Mouse (Mus musculus) MEL (cell line): ENCODE data around the gene Rpl11. TPM values are rescaled to one million over a fixed set of nuclear protein-coding genes. Genes with fewer than 3 reads are reported as not detected.

ENCODE experiments used
- DNase-seq: peaks from one replicate; pipeline ENCODE4 v3.0.0; 2011; ENCODE audit warnings: low read depth, low spot score
- H3K27ac ChIP-seq: 2 replicates; pipeline ENCODE4 v1.5.1; 2012; ENCODE audit warnings: low read depth, mild to moderate bottlenecking, control low read depth, low read length, moderate library complexity; ENCODE audit not compliant: control insufficient read depth
- H3K27me3 ChIP-seq, 2 experiments: fragments of 150-350 bp in 1 of 2; sonication (generic) in 1 of 2; 2 replicates each; pipeline ENCODE4 v1.6.1; 2012; ENCODE audit warnings: low read length in 2 of 2, mild to moderate bottlenecking in 2 of 2, improper control_type of control experiment in 1 of 2, moderate library complexity in 1 of 2; ENCODE audit not compliant: insufficient read depth in 2 of 2, control insufficient read depth in 1 of 2
- H3K36me3 ChIP-seq, 2 experiments: 2 replicates each; pipeline ENCODE4 v1.6.1; 2012 to 2014; ENCODE audit warnings: low read length in 2 of 2, improper control_type of control experiment in 1 of 2, inconsistent platforms in 1 of 2, mild to moderate bottlenecking in 1 of 2; ENCODE audit not compliant: insufficient read depth in 2 of 2, control insufficient read depth in 1 of 2
- H3K4me1 ChIP-seq, 2 experiments: fragments of 150-350 bp in 1 of 2; sonication (generic) in 1 of 2; 2 replicates each; pipeline ENCODE4 v1.6.1; 2012; ENCODE audit warnings: low read length in 2 of 2, improper control_type of control experiment in 1 of 2, mild to moderate bottlenecking in 1 of 2; ENCODE audit not compliant: insufficient read depth in 2 of 2, control insufficient read depth in 1 of 2
- H3K4me3 ChIP-seq, 2 experiments: fragments of 150-350 bp in 1 of 2; sonication (generic) in 1 of 2; 2 replicates each; pipeline ENCODE4 v1.5.1; 2012; ENCODE audit warnings: low read depth in 2 of 2, low read length in 2 of 2, mild to moderate bottlenecking in 2 of 2, moderate library complexity in 2 of 2, control low read depth in 1 of 2, improper control_type of control experiment in 1 of 2; ENCODE audit not compliant: control insufficient read depth in 1 of 2, insufficient read depth in 1 of 2
- H3K79me2 ChIP-seq: 2 replicates; pipeline ENCODE4 v1.6.1; 2012; ENCODE audit warnings: mild to moderate bottlenecking, low read length, moderate library complexity; ENCODE audit not compliant: control insufficient read depth, poor library complexity, insufficient read depth
- H3K9ac ChIP-seq: 2 replicates; pipeline ENCODE4 v1.6.1; 2012; ENCODE audit warnings: low read depth, mild to moderate bottlenecking, control low read depth, low read length, moderate library complexity; ENCODE audit not compliant: control insufficient read depth, poor library complexity, severe bottlenecking
- H3K9me3 ChIP-seq: fragments of 150-350 bp; sonication (generic); replicated peaks from 2 replicates; pipeline ENCODE4 v1.6.1; 2012; ENCODE audit warnings: mild to moderate bottlenecking, low read length, improper control_type of control experiment, moderate library complexity; ENCODE audit not compliant: insufficient read depth
- CHD2 ChIP-seq: IDR thresholded peaks from 2 replicates; pipeline ENCODE4 v1.6.1; 2011; ENCODE audit warnings: low read length, improper control_type of control experiment
- CTCF ChIP-seq, 3 experiments: IDR thresholded peaks in 2 of 3; conservative IDR thresholded peaks in 1 of 3; 2 replicates each; pipeline ENCODE4 v1.5.1; 2011 to 2012; ENCODE audit warnings: low read length in 3 of 3, low read depth in 2 of 3, mild to moderate bottlenecking in 2 of 3, improper control_type of control experiment in 1 of 3, inconsistent platforms in 1 of 3, mixed read lengths in 1 of 3, moderate library complexity in 1 of 3; ENCODE audit not compliant: control insufficient read depth in 1 of 3, insufficient read depth in 1 of 3, poor library complexity in 1 of 3, severe bottlenecking in 1 of 3
- E2F4 ChIP-seq: IDR thresholded peaks from 2 replicates; pipeline ENCODE4 v1.6.1; 2011; ENCODE audit warnings: low read depth, low read length, improper control_type of control experiment, borderline replicate concordance
- EP300 ChIP-seq, 2 experiments: IDR thresholded peaks; 2 replicates each; pipeline ENCODE4 v1.6.1; 2011; ENCODE audit warnings: improper control_type of control experiment in 2 of 2, low read length in 2 of 2, low read depth in 1 of 2, mild to moderate bottlenecking in 1 of 2
- ETS1 ChIP-seq: IDR thresholded peaks from 2 replicates; pipeline ENCODE4 v1.6.1; 2012; ENCODE audit warnings: low read depth, mild to moderate bottlenecking, inconsistent platforms, low read length, improper control_type of control experiment, moderate library complexity
- GABPA ChIP-seq: IDR thresholded peaks from 2 replicates; pipeline ENCODE4 v1.6.1; 2012; ENCODE audit warnings: low read depth, mild to moderate bottlenecking, inconsistent platforms, low read length, improper control_type of control experiment, moderate library complexity
- HCFC1 ChIP-seq: IDR thresholded peaks from 2 replicates; pipeline ENCODE4 v1.6.1; 2012; ENCODE audit warnings: low read depth, mild to moderate bottlenecking, inconsistent platforms, low read length, improper control_type of control experiment, moderate library complexity
- JUND ChIP-seq: IDR thresholded peaks from 2 replicates; pipeline ENCODE4 v1.6.1; 2011; ENCODE audit warnings: low read depth, mild to moderate bottlenecking, improper control_type of control experiment, low read length
- MAX ChIP-seq: IDR thresholded peaks from 2 replicates; pipeline ENCODE4 v1.6.1; 2011; ENCODE audit warnings: low read length, improper control_type of control experiment
- MYB ChIP-seq: IDR thresholded peaks from 2 replicates; pipeline ENCODE4 v1.6.1; 2011; ENCODE audit warnings: mild to moderate bottlenecking, low read depth, low read length, improper control_type of control experiment
- MYC ChIP-seq: IDR thresholded peaks from 2 replicates; pipeline ENCODE4 v1.6.1; 2011; ENCODE audit warnings: low read depth, mild to moderate bottlenecking, low read length, improper control_type of control experiment, moderate library complexity
- NELFE ChIP-seq: IDR thresholded peaks from 2 replicates; pipeline ENCODE4 v1.6.1; 2011; ENCODE audit warnings: low read depth, low read length, improper control_type of control experiment
- POLR2A ChIP-seq, 2 experiments: IDR thresholded peaks; 2 replicates each; pipeline ENCODE4 v1.6.1; 2011 to 2012; ENCODE audit warnings: low read length in 2 of 2, mild to moderate bottlenecking in 2 of 2, control low read depth in 1 of 2, improper control_type of control experiment in 1 of 2, low read depth in 1 of 2, moderate library complexity in 1 of 2; ENCODE audit not compliant: control insufficient read depth in 1 of 2, insufficient read depth in 1 of 2, poor library complexity in 1 of 2
- POLR2AphosphoS2 ChIP-seq: IDR thresholded peaks from 2 replicates; pipeline ENCODE4 v1.6.1; 2011; ENCODE audit warnings: low read length, improper control_type of control experiment
- POLR2AphosphoS5 ChIP-seq: IDR thresholded peaks from 2 replicates; pipeline ENCODE4 v1.6.1; 2012; ENCODE audit warnings: low read depth, borderline replicate concordance, mild to moderate bottlenecking, inconsistent platforms, low read length, moderate library complexity, mixed read lengths
- SIN3A ChIP-seq: IDR thresholded peaks from 2 replicates; pipeline ENCODE4 v1.6.1; 2012; ENCODE audit warnings: low read length, improper control_type of control experiment, inconsistent platforms
- SMC3 ChIP-seq: IDR thresholded peaks from 2 replicates; pipeline ENCODE4 v1.6.1; 2011; ENCODE audit warnings: low read depth, low read length, improper control_type of control experiment
- TAL1 ChIP-seq: IDR thresholded peaks from 2 replicates; pipeline ENCODE4 v1.6.1; 2012; ENCODE audit warnings: mild to moderate bottlenecking, inconsistent platforms, low read length, moderate library complexity, mixed read lengths
- TBP ChIP-seq: IDR thresholded peaks from 2 replicates; pipeline ENCODE4 v1.8.0; 2011; ENCODE audit warnings: low read depth, low read length, improper control_type of control experiment
- TCF12 ChIP-seq: IDR thresholded peaks from 2 replicates; pipeline ENCODE4 v1.6.1; 2014; ENCODE audit warnings: low read depth, mild to moderate bottlenecking, inconsistent platforms, low read length, improper control_type of control experiment, moderate library complexity
- UBTF ChIP-seq: IDR thresholded peaks from 2 replicates; pipeline ENCODE4 v1.6.1; 2012; ENCODE audit warnings: low read depth, mild to moderate bottlenecking, inconsistent platforms, low read length, improper control_type of control experiment, moderate library complexity, borderline replicate concordance; ENCODE audit not compliant: insufficient read depth
- USF1 ChIP-seq: IDR thresholded peaks from 2 replicates; pipeline ENCODE4 v1.6.1; 2014; ENCODE audit warnings: low read depth, mild to moderate bottlenecking, inconsistent platforms, low read length, improper control_type of control experiment, moderate library complexity
- ZC3H11A ChIP-seq: IDR thresholded peaks from 2 replicates; pipeline ENCODE4 v1.6.1; 2012; ENCODE audit warnings: low read depth, mild to moderate bottlenecking, inconsistent platforms, low read length, improper control_type of control experiment
- ZKSCAN1 ChIP-seq: IDR thresholded peaks from 2 replicates; pipeline ENCODE4 v1.6.1; 2012; ENCODE audit warnings: low read depth, mild to moderate bottlenecking, inconsistent platforms, low read length, improper control_type of control experiment, moderate library complexity
- polyA plus RNA-seq, 2 experiments: library from polyadenylated mRNA; stranded (reverse) in 1 of 2; unstranded in 1 of 2; fragments of >175 nt in 1 of 2; fragments of >200 nt in 1 of 2; gene quantifications; 2 replicates each; pipeline versions ENCODE4 v1.2.1 to v1.2.4; 2012; ENCODE audit warnings: low replicate concordance in 2 of 2, low read depth in 1 of 2; ENCODE audit not compliant: insufficient read length in 2 of 2, insufficient read depth in 1 of 2, missing spikeins in 1 of 2
- total RNA-seq: library from RNA; depleted of rRNA; stranded (reverse); fragments of 300-350 nt; gene quantifications from 2 replicates; pipeline ENCODE4 v1.2.3, GENCODE M21; 2012

Gene Rpl11
- total and polyA plus RNA-seq, 3 experiments, result 2,003 to 2,603 TPM; not detected in 1

DNA sequence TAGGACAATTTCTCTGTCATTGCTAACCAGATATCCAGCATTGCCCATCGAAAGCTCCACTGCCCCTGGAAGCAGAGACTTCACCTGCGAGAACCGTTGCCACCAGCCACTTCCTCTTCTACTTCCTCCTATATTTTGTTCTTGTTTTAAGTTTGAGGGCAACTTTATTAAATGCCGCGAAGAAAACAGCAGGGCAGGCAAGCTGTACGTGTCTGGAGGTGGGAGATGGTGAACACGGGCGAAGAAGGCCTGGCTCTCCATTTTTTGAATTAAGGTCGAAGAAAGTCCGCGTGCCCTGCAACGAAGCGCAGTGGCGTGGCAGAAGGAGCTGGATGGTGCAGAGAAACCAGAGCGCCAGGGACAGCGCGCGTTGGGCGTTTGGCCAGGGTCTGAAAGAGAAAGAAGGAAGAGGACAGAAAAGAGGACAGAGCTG lies 25.1 kb downstream of the Rpl11 start (continued):
- TF ChIP-seq POLR2A (IDR thresholded peaks at IDR 0.05; ENCODE audit: control insufficient read depth in 1 of 2, insufficient read depth in 1 of 2, low read depth in 1 of 2, low read length in 2 of 2, poor library complexity in 1 of 2) (peak in 1 of 2 experiments; percentile 65; a peak in 2 of 4 replicates), TBP (0 out of 2 replicates have a peak, but pooled peaks have one; percentile 18), GABPA (no peak), MYB (peak; percentile 41; the same call in 1 of the 2 replicates), EP300 (IDR thresholded peaks at IDR 0.05; ENCODE audit: low read depth in 1 of 2, low read length in 2 of 2) (peak in 1 of 2 experiments; percentile 41; a peak in 2 of 4 replicates), CTCF (IDR thresholded peaks at IDR 0.05 in 2 of 3, conservative IDR thresholded peaks at IDR 0.05 in 1 of 3; ENCODE audit: control insufficient read depth in 1 of 3, insufficient read depth in 1 of 3, low read depth in 2 of 3, low read length in 3 of 3, poor library complexity in 1 of 3, severe bottlenecking in 1 of 3) (no peak), CHD2 (no peak), SIN3A (peak; percentile 41; the same call in 1 of the 2 replicates), MYC (0 out of 2 replicates have a peak, but pooled peaks have one; percentile 27), POLR2AphosphoS2 (peak; percentile 49; the same call in 1 of the 2 replicates), TAL1 (no peak), SMC3 (no peak), E2F4 (no peak), POLR2AphosphoS5 (no peak)
- TF ChIP-seq, all 39 proteins: peak for 16

DNA sequence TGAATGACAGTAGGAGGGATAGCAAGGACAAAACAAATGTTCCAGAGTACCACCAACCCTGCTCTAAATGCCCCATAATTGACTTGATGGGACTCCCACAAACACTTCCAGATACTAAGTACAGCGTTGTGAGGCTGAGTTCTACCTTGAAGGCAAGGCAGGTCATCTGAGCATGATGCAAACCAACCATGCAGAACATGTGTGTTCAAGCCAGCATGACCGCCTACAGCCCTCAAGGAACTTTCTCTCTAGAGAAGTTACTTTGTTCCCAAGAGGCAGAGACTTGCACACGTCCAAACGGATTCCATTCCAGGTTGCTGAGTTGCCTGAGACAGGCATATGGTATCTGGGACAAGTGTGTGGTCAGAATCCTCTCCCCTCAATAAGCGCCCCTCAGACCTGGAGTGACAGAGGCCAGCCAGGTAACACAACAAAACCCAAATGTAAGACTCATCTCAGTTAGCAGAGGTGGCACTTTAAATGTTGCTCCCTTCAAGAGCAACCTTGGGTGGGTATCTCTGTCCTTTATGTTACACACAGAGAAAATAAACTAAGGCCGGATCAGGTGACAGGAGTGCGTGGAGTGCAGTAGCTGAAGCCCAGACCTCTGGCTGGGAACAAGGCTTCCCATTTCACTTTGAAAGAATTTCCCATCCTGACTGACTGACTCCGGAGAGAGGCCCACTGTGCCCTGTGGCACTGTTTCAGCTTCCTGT lies 25.7 kb downstream of the Rpl11 start:
- no peak for DNase-seq
- Histone ChIP-seq H3K4me1 (peaks cover 10 to 23% of the 10 kb centered on the region in 2 experiments), H3K4me3 (peak overlapping the region in 1 of 2 experiments; percentile 63; a peak in 1 of 4 replicates), H3K79me2 (no peaks in the 10 kb centered on the region; the same call in 1 of the 2 replicates), H3K27me3 (no peaks in the 10 kb centered on the region), H3K27ac (peak overlapping the region; percentile 94), H3K9me3 (no peaks in the 10 kb centered on the region), H3K9ac (peak overlapping the region; percentile 80), H3K36me3 (peaks cover 0 to 9% of the 10 kb centered on the region in 2 experiments; a peak in 2 of 4 replicates)
- no peak for TF ChIP-seq ETS1
- no peak for TF ChIP-seq ZC3H11A
- no peak for TF ChIP-seq TCF12
- TF ChIP-seq EP300 (IDR thresholded peaks at IDR 0.05; ENCODE audit: low read depth in 1 of 2, low read length in 2 of 2), result no peak
- TF ChIP-seq MAX, result no peak
- TF ChIP-seq E2F4, result no peak
- no peak for TF ChIP-seq JUND
- no peak for TF ChIP-seq ZKSCAN1
- no peak for TF ChIP-seq USF1
- no peak for TF ChIP-seq UBTF
- TF ChIP-seq MYB, result no peak
- TF ChIP-seq POLR2AphosphoS5, result no peak
- no peak for TF ChIP-seq HCFC1
- no peak for TF ChIP-seq CTCF (IDR thresholded peaks at IDR 0.05 in 2 of 3, conservative IDR thresholded peaks at IDR 0.05 in 1 of 3; ENCODE audit: control insufficient read depth in 1 of 3, insufficient read depth in 1 of 3, low read depth in 2 of 3, low read length in 3 of 3, poor library complexity in 1 of 3, severe bottlenecking in 1 of 3)
- TF ChIP-seq NELFE, result no peak
